Mouse (Mus musculus) heart, postnatal 0 days (tissue): Measurements from ENCODE around the gene Slc35e2.

Experiments
- CTCF ChIP-seq: IDR thresholded peaks from 2 replicates; pipeline ENCODE4 v1.5.1; 2016; ENCODE audit warnings: antibody characterized with exemption, control low read depth, low read depth
- EP300 ChIP-seq: IDR thresholded peaks from 2 replicates; pipeline ENCODE4 v1.6.1; 2016; ENCODE audit warnings: antibody characterized with exemption, low read depth

DNA sequence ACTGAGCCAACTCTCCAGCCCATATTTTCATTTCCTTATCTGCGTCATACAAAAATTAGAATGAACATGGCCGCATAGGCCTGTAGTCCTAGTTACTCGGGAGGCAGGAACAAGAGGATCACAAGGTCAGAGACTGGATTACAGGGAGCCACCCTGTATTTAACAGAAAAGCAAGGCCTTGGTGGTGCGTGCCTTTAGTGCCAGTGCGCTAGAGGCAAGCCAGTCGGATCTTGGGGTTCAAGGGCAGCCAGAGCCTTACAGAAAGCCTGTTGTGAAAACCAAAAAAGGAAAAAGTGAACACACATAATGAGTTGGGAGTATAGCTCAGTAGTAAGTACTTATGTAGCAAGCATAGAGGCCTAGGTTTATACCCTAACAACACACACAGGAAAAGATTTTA lies 31.4 kb upstream of the Slc35e2 start:
- no peak for TF ChIP-seq CTCF
- TF ChIP-seq EP300 = no peak
